9 mouse cellular contexts compared by ENCODE assay signal in genomic region chr14:40731861-40732260, GRCm38 (mm10).
A peak's percentile ranks its signal among the peaks of the same experiment; 100 is the strongest.
DNase-seq lines count a peak whose midpoint lies in the region; ATAC-seq lines count a peak whose summit lies in the region.
"Had no signal": no experiment of that assay in that cellular context is flagged by ENCODE, and none has a peak within 500 bp of the region (broad histone marks: within the 10 kb centered on the region; RNA-seq: fewer than 3 reads in every experiment).

No protein-coding gene starts in this region.

- ATAC-seq in activated CD4-positive, CD25-positive, alpha-beta regulatory T cell, adult 4 months, result no peak
- no peak for ATAC-seq in granulocyte monocyte progenitor cell, adult 5-6 weeks (replicated peaks; ENCODE audit: poor library complexity, severe bottlenecking)

- peak; percentile 17 to 45 for DNase-seq in heart, postnatal 10 days
- DNase-seq in heart, postnatal 25 days (ENCODE audit: low spot score), result no peak
- peak; percentile 33 to 42 for DNase-seq in adrenal gland, adult 18-20 months (ENCODE audit: low spot score in 2 of 2)
- peak; percentile 70 to 74 for DNase-seq in kidney, postnatal 4 days
- DNase-seq in lung, postnatal 14 days, result peak; percentile 50
- no peak for DNase-seq in thymus, postnatal 14 days
- DNase-seq: liver, embryonic 13.5 days had no signal

- intact Hi-C loops in heart, postnatal 10 days (cut with DNase I), result loop anchor here (2.0 kb wide), 1 partner anchor 1199 kb away; no protein-coding TSS in a partner anchor
- intact Hi-C loops in heart, postnatal 25 days (cut with DNase I), result no loop called here

Comparison
In these comparisons a context has a peak if more than half of its experiments do, and no peak if none do; other contexts are left out.
1. DNase-seq: peak in heart, postnatal 10 days (2 of 2), adrenal gland, adult 18-20 months (2 of 2), kidney, postnatal 4 days (2 of 2) and lung, postnatal 14 days (single experiment); none in heart, postnatal 25 days (single experiment) and thymus, postnatal 14 days (single experiment).